Mouse (Mus musculus) mouse trophoblast stem cell (cell line): ENCODE results near the gene Zfp784.
"Not testable (repeated sequence)": the region's sequence is repeated elsewhere in the genome, so short reads cannot be mapped to it uniquely, and the experiment has no call there.

Experiments
- in situ Hi-C, 2 experiments: fragments of 300-500 bp; cut with MseI, MboI; formaldehyde crosslinking; loops; 2 replicates in 1 of 2; 3 replicates in 1 of 2; pipeline ENCODE4 v1.15.1; 2025

Gene Zfp784

GRCm38 (mm10) chr7:5038109-5038732 is at the start of gene Zfp784:
Gene Zfp784, minus strand, starts transcription at chr7:5038446.
- in situ Hi-C loops: no loop called here

DNA sequence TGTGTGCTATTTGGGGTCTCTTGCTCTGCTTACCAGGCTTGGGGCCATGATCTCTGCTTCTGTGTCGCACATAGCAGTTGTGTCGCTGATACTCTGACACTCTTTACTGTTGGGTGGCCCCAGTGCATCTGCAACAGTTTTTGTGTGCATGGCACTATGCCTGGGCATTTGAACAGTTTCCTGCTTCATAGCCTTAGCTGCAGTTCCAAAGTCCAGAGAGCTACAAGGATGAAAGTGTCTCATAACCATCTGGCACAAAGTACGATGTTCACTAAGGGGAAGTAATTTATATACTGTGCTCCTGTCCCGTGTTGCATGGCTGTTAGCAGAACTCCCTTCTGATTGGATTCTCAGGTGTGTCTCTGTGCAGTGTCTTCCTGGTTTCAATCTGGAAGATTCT is 49.6 kb upstream of the Zfp784 start:
- in situ Hi-C loops: no loop called here

- in situ Hi-C loops: no loop called here
Measured at GRCm38 (mm10) chr7:5086921-5087440, 48.7 kb upstream of the Zfp784 start.

DNA sequence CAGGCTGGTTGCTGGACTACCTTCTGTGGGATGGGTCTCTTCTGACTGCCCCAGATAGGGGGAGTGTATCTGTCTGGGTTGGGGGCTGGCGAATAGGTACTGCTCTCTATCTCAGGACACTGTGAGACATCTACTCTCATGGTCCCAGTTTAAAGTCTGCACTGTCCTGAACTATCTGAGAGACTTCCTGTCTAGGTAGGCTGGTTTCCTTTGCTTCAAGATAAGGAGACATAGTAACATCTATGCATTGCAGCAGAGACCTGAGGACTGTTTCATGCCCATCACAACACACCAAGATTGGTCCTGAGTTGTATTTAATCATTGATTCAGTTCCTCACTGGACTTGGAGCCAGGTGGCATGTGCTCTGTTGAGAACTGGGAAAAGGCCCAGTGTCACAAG is 47.3 kb upstream of the Zfp784 start:
- in situ Hi-C loops: no loop called here

GRCm38 (mm10) chr7:5083325-5084105 is 45.3 kb upstream of the Zfp784 start:
- in situ Hi-C loops: no loop called here

DNA sequence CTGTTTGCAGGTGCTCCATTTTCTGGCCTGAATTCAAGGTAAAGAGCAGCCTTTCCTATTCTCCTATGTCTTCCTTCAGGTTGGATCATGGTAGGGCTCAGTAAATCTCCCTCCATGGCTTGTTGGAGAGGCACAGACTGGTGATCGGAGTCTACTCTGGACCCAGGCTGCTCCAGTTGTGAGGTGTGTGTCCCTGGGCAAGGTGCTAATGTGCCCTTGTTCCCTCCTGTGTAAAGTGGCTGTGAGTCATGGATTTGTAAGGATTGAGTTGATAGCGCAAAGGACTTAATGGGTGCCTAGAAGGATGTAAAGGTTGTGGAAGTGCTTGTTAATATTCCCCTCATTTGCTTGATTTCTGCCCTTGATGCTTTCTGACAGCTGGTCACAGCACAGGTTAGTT is 43.7 kb upstream of the Zfp784 start:
- in situ Hi-C loops: no loop called here

- in situ Hi-C loops: no loop called here
Measured at GRCm38 (mm10) chr7:5081241-5081640, 43.0 kb upstream of the Zfp784 start.

- in situ Hi-C loops: no loop called here
Measured at GRCm38 (mm10) chr7:5080815-5081214, 42.6 kb upstream of the Zfp784 start.

DNA sequence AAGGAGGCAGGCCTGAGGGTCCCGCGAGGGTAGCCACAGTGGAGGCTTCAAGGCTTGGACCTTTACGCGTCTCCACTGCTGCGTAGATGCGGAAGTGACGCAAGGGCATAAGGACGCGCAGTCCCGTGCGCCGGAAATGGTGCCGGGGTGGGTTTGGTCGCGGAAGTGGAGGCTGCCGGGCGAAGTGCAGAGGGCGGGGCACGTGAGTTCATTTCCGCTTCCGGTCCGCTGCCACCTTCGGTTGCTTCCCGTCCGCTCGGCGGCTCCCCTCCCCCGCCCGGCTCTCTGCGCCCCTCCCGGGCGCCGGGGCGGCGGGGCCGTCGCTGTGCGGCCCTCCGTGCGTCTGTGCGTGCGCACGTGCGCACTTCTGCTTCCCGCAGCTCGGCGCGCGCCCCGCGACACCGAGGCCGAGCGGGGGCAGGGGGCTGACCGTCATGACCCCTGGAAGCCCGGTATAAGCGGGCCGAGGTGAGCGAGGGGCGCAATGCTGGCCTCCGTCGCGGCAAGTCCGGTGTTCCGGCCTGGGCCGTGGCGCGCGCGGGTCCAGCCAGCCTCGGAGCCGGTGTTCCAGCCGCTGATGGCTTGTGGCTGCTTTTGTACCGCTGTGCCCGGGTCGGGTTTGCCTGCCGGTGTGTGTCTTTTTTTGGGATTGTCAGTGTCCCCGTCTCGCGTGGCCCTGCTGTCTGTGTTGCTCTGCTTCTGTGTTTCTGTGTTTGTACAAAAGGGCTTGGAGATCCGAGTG is 41.9 kb upstream of the Zfp784 start, which contains the start of gene Epn1:
Gene Epn1, plus strand, starts transcription at position 226 of the 742 bp plus-strand sequence.
- in situ Hi-C loops: no loop called here

- in situ Hi-C loops: not testable (repeated sequence)
Measured at GRCm38 (mm10) chr7:5079365-5080009, 41.2 kb upstream of the Zfp784 start.

- in situ Hi-C loops: no loop called here
Measured at GRCm38 (mm10) chr7:5076931-5077330, 38.7 kb upstream of the Zfp784 start.

DNA sequence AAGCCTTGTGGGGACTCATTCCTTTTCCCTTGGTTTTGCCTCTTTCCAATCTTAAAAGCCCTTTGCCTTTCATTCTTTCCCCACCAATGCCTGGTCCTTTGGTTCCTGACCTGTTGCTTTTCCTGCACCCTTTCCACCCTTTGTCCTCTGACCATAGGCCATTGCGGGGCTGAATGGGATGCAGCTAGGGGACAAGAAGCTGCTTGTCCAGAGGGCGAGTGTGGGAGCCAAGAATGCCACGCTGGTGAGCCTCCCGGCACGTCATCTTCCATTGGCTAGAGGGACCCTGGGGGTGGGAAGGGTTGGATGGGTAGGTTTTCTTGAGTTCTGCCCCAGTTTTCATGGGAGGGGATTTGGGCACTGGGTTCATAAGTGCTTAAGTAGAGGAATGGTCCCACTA is 36.7 kb upstream of the Zfp784 start:
- in situ Hi-C loops: no loop called here

GRCm38 (mm10) chr7:5073586-5073985 is 35.3 kb upstream of the Zfp784 start:
- in situ Hi-C loops: no loop called here

DNA sequence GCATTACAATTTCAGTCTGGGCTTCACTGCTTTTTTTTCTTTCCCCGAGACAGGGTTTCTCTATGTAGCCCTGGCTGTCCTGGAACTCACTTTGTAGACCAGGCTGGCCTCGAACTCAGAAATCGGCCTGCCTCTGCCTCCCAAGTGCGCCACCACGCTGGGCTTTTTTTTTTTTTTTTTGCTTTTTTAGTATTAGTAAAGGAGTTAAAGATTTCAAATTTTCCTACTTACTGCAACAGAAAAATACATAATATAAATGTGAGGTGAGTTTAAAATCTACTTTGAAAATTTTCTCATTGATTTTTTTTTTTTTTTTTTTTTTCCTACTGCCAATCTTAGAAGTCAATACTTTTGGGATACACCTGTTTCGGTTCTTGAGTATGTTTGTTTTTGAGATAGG is 26.6 kb upstream of the Zfp784 start:
- in situ Hi-C loops: no loop called here

DNA sequence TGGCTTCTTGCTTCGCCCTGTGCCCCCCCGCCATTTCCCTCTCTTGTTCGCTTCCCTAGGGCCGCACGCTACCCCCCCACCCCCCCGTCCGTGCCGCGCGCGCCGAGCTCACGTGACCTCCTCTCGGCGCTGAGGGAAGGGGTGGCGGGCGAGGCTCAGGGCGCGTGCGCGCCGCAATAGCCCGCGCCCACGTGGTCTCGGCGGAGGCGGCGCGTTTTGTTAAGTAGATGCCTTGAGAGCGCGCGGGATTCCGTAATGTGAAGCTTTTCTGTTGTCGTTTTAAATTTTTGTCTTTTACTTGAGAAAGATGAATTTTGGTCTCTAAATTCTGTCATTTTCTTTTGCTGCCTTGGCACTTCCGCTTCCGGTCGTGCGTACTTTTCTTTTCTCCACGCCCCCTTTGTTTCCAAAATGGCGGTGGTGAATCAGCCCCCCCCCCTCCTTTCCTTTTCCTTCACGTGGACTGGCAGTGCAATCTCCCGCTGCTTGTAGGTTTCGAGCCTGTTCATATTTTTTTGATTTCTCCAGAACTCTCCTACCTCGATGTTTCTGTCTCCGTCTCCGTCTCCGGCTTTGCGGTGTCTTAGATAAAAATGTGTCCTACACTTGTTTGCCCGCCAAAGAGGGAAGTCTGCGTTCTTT is 24.2 kb upstream of the Zfp784 start:
- in situ Hi-C loops: no loop called here

- in situ Hi-C loops: no loop called here
Measured at GRCm38 (mm10) chr7:5061774-5062359, 23.6 kb upstream of the Zfp784 start, which contains the start of gene U2af2. Gene U2af2, plus strand, starts transcription at chr7:5062143.

DNA sequence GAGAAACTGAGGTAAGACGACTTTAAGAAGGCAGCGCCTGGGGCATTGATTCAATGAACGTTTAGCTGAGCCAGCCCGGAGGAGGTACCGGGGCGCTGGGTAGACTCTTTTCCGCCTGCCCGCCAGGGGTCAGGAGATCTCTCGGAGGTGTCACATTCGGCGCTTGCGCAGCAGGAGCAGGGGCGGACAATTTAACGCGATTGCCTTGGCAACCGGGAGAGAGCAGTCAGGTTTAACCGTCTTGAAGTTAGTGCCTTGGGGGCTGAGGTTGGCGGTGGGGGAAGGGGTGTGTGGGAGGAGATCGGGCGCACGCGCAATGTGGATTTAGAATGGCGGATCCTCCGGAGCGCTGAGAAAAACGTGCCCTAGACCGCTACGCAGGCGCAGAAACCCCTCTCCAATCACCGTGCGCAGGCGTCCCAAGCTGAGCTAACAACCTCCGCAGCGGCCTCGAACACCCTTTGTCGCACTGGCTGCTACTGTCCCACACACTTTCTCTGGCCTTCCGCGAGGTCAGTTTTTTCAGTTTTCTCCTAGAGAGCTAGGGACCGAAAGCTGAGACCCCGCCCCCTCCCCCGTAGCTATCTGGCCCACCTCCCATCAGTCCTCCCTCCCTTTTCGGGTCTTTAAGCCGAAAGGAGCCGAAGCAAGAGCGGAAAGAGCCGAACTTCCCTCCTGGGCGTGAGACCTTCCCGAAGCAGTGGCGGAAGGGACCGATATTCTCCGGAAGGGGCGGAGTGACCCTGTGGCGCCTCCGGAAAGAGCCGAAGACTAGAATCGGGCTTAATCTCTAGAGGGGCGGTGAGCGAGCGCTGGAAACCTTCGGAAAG is 22.9 kb upstream of the Zfp784 start:
- in situ Hi-C loops: no loop called here

DNA sequence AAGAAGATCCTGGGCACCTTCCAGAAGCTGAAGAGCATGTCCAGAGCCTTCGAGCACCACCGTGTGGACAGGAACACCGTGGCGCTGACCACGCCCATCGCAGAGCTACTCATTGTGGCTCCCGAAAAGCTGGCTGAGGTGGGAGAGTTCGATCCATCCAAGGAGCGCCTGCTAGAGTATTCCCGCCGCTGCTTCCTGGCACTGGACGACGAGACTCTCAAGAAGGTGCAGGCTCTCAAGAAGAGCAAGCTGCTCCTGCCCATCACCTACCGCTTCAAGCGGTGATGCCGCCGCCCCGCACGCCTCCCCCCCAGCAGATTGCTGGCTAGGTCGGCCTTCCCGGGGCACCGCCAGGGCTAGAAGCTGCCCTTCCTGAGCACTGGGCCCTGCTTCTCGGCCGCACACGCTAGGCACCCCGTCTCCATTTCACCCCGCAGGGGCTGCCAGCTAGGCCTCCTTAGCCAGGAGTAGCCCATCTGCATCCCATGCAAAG is 22.0 kb upstream of the Zfp784 start:
- in situ Hi-C loops: no loop called here

DNA sequence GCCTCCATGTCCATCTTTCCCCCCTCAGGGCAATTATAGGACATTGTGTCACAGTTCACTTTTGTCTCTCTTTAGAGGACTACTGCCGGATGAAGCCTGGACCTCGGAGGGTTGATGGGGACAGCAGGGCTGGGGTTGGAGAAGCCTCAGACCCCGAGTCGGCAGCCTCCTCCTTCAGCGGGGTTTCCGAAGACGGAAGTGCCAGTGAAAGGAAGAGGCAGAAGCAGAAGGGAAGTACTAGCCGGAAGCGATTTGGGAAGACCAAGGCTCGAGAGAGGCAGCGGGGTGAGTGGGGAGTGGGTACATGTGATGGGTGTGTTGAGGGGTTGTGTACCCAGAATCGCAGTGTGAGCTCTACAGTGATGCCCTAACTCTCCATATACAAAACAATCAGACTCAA is 21.2 kb upstream of the Zfp784 start:
- in situ Hi-C loops: no loop called here

DNA sequence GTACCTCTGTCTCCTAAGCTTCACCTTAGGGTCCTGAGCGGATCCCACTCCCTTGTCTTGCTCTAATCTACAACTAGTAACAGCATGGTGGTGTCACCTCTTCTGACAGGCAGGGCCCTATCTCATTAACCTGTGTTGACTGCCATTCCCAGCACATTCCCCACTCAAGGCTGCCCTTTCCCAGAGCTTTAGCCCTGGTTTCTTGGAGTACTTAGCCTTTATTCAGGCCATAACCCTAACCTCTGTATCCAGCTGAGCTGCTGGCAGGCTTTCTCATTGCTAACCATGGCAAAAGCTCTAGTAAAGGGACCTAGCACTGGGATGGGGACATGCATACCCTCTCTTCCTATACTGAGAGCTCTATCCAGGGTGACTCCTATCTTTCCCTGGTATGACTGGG is 20.4 kb upstream of the Zfp784 start:
- in situ Hi-C loops: no loop called here
